Mouse (Mus musculus) cortical plate, adult 2 months (tissue): Measurements from ENCODE around the gene Afg1l.

Experiments used
- CTCF ChIP-seq: fragments of 200-500 bp; IDR thresholded peaks from 2 replicates; pipeline ENCODE4 v1.5.1; 2011; ENCODE audit warnings: mild to moderate bottlenecking, control low read depth, low read length; ENCODE audit not compliant: insufficient read depth; ENCODE audit errors: extremely low read depth
- POLR2A ChIP-seq: fragments of 200-500 bp; IDR thresholded peaks from 2 replicates; pipeline ENCODE4 v1.6.1; 2011; ENCODE audit warnings: mild to moderate bottlenecking, low read length, control low read depth; ENCODE audit not compliant: insufficient read depth; ENCODE audit errors: extremely low read depth

DNA sequence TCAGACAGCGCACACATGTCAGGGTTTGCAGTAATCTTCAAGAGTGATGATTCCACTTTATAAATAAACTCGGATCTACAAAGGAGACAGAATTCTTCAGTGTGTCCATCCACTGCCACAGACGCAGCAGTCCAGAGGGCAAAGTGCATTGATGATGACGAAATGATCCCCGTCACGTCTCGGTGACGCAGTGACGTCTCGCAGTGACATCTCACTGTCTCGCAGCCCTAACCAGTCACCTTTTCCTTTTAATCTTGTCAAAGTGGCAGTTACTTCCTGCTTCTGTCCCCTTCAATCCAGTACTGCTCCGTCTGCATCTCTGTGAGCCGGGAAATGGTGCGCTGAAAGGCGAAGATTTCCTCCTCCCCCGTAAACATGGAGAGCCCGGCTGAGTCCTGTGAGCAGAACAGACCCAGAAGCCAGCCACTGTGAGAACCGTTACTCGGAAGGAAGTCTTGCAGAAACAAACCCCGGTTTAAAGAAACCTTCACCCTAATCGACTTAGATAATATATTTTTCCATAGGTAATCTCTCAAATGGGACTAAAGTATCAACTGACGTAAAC lies 165.1 kb downstream of the Afg1l start:
- TF ChIP-seq POLR2A (no peak), CTCF (no peak)
